Mouse (Mus musculus): ENCODE measurements at regions not wholly inside any gene's neighbourhood (a gene's known extent, or its start where the extent isn't known, plus 50 kb on each side); places are given as distances from the start of the nearest gene placed in this dataset.

DNA sequence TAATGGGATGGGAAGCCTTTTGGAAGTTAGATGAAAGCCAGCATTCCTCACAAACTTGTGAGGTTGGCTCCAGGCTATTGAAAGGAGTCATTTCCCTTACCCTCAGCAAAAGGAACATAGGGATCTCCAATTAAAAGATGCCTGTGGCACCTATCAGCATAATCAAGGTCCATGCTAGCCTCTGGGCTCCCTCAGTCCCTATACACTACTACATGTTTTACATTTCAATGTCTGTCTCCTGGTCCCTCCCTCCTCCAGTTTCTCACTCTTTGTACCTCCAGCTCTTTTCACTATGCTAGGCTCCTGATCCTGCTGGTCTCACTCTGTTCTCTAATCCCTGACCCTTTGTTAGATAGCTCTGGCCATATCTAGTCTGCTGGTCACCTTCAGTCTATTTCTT is 790.6 kb downstream of the Defb40 start:
- no peaks in the 10 kb centered on the region for H3K36me3 ChIP-seq
- no peak overlapping the region for H3K4me3 ChIP-seq
- no peaks in the 10 kb centered on the region for H3K9me3 ChIP-seq
- no peak overlapping the region for H3K27ac ChIP-seq (replicated peaks)
- H3K4me1 ChIP-seq, result no peaks in the 10 kb centered on the region
- no peak overlapping the region for H3K9ac ChIP-seq
- H3K4me2 ChIP-seq, result no peak overlapping the region
- no peaks in the 10 kb centered on the region for H3K27me3 ChIP-seq (replicated peaks)
- ATAC-seq (ENCODE audit: extremely low read depth, insufficient number of reproducible peaks, low FRiP score, low TSS enrichment), result no peak

DNA sequence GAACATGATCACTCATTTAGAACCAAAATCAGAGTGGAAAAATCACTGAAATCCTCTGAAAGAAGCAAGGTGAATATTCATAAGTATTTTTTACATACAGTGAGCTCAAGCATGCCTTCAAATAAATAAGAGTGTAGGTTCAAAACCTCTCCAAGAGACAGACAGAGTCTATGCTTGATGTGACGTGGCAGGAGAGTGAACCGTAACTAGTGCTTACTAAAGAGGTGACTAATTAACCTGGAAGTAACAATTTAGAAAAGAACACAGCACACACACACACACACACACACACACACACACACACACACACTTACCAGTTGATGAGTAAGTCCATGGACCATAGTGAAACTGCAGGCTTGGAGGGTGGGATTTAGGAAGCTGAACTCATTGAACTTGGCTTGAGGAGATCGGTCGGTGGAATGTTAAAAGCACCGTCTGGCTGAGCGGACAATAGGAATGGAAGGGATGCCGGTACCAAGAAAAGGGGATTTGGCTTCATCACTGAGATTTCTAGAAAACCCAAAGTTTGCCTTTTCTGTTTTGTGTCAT is 802.4 kb downstream of the Defb40 start:
- no peaks in the 10 kb centered on the region for H3K36me3 ChIP-seq
- H3K9ac ChIP-seq, result no peak overlapping the region
- H3K4me2 ChIP-seq, result no peak overlapping the region
- no peak for ATAC-seq (ENCODE audit: extremely low read depth, insufficient number of reproducible peaks, low FRiP score, low TSS enrichment)
- no peak overlapping the region for H3K27ac ChIP-seq (replicated peaks)
- 83% methylated on average over 7 of the region's 7 CpGs for WGBS
- no peaks in the 10 kb centered on the region for H3K9me3 ChIP-seq
- H3K27me3 ChIP-seq (replicated peaks), result no peaks in the 10 kb centered on the region
- no peaks in the 10 kb centered on the region for H3K4me1 ChIP-seq
- H3K4me3 ChIP-seq, result no peak overlapping the region

DNA sequence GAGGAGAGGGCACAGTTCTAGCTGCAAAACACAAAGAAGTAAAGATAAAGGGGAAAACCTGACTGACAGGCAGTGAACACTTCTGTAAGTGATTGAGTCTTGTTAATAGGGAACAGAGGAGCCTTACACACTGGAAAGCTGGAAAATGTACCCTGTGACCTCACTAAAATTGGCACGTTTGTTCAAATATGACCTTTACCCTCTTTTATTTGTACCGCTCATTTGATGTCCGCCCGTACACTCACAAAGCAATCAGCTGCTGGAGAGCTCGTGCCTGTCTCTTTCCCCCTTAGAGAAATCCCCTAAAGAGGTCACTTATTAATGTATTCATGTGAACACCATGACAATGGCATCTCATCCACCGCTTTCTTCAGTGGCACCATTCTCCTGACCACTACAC is 819.4 kb downstream of the Defb40 start:
- no peak overlapping the region for H3K9ac ChIP-seq
- no peak overlapping the region for H3K27ac ChIP-seq (replicated peaks)
- no peak overlapping the region for H3K4me3 ChIP-seq
- ATAC-seq (ENCODE audit: extremely low read depth, insufficient number of reproducible peaks, low FRiP score, low TSS enrichment), result no peak
- no peak overlapping the region for H3K4me2 ChIP-seq
- no peaks in the 10 kb centered on the region for H3K27me3 ChIP-seq (replicated peaks)
- no peaks in the 10 kb centered on the region for H3K36me3 ChIP-seq
- no peaks in the 10 kb centered on the region for H3K4me1 ChIP-seq
- WGBS, result 65% methylated on average over 6 of the region's 6 CpGs
- no peaks in the 10 kb centered on the region for H3K9me3 ChIP-seq

DNA sequence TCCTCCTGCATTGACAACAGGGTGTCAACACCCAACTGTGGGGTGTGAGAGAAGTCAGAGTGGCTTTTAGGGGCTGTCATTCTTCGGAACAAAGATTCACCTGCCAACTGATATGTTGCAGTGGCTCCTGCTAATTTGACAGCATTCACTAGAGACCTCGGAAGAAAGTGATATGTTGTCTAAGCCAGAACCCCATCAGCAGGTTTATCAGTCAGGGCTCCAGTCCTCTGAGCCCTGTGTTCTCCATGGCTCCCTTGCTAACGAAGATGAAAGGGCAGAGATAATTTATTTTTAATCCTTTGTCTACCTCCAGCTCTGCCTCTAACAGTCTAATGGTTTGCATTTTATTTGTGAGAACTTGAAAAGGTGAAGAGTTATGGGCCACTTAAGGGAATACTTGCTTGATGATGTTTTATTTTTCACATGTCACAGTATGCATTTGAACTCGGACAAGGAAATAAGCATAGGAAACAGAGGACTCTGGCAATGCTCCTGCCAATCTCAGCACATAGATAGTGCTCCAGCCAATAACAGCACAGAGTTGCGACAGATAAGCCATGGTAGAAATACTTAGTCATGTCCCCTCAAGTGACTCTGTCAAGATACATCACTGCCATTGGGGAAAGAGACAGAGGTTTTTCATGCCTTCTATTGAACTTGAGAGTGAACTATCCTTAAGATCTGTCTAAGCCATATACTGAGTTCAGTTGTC is 862.6 kb downstream of the Defb40 start:
- peak overlapping the region; percentile 38 for H3K27ac ChIP-seq (replicated peaks)
- no peak overlapping the region for H3K4me2 ChIP-seq
- peak; percentile 46; the same call in 1 of the 2 replicates for ATAC-seq (ENCODE audit: extremely low read depth, insufficient number of reproducible peaks, low FRiP score, low TSS enrichment)
- no peaks in the 10 kb centered on the region for H3K36me3 ChIP-seq
- 22% methylated on average over 5 of the region's 5 CpGs for WGBS
- no peak overlapping the region for H3K9ac ChIP-seq
- H3K27me3 ChIP-seq (replicated peaks), result no peaks in the 10 kb centered on the region
- H3K9me3 ChIP-seq, result no peaks in the 10 kb centered on the region
- peaks cover 15% of the 10 kb centered on the region for H3K4me1 ChIP-seq
- no peak overlapping the region for H3K4me3 ChIP-seq

DNA sequence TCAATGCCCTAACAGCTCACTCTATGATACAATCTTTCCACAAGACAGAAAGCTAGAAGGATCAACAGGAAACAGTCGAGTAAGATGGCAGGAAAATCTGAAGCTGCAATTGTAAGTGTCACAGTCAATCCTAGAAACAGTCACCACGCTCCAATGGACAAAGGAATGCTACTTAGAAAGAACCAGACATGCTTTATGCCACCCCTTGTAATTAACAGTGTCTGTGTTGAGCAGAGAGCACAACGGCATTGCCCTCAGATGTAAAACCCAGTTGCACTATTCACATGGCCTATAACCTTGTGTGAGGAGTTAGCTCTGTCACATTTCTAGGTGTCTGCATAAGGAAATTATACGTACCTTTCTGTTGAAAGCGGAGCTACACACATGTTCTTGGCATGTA is 864.8 kb downstream of the Defb40 start:
- no peak overlapping the region for H3K4me2 ChIP-seq
- 72% methylated on average over 5 of the region's 5 CpGs for WGBS
- H3K9me3 ChIP-seq, result no peaks in the 10 kb centered on the region
- no peak overlapping the region for H3K27ac ChIP-seq (replicated peaks)
- no peak overlapping the region for H3K4me3 ChIP-seq
- peaks cover 15% of the 10 kb centered on the region for H3K4me1 ChIP-seq
- H3K36me3 ChIP-seq, result no peaks in the 10 kb centered on the region
- H3K9ac ChIP-seq, result no peak overlapping the region
- ATAC-seq (ENCODE audit: extremely low read depth, insufficient number of reproducible peaks, low FRiP score, low TSS enrichment), result no peak
- H3K27me3 ChIP-seq (replicated peaks), result no peaks in the 10 kb centered on the region

DNA sequence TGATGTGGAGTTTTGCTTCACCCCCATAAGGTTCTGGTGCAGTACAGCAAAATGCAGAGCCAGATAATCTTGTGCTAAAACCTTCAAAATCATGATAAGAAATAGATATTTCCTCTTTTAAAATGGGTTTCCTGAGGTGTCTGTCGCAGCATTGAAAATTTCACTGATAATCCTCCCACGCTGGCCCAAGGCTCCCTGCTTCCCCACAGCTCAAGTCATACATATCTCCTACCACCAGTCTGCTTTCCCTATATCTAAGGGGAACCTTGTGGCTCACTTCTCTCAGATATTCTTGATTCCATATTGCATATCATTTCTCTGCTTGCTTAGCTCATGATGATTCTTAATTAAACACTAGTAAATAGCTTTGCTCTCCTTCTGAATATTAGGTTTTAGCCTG is 868.6 kb downstream of the Defb40 start:
- no peak overlapping the region for H3K4me3 ChIP-seq
- H3K9ac ChIP-seq, result no peak overlapping the region
- H3K27me3 ChIP-seq (replicated peaks), result no peaks in the 10 kb centered on the region
- H3K9me3 ChIP-seq, result no peaks in the 10 kb centered on the region
- WGBS, result 39% methylated on average over 2 of the region's 2 CpGs
- H3K36me3 ChIP-seq, result no peaks in the 10 kb centered on the region
- 0 out of 2 replicates have a peak, but pooled peaks cover 2% of the 10 kb centered on the region for H3K4me1 ChIP-seq
- no peak overlapping the region for H3K4me2 ChIP-seq
- no peak for ATAC-seq (ENCODE audit: extremely low read depth, insufficient number of reproducible peaks, low FRiP score, low TSS enrichment)
- H3K27ac ChIP-seq (replicated peaks), result no peak overlapping the region

DNA sequence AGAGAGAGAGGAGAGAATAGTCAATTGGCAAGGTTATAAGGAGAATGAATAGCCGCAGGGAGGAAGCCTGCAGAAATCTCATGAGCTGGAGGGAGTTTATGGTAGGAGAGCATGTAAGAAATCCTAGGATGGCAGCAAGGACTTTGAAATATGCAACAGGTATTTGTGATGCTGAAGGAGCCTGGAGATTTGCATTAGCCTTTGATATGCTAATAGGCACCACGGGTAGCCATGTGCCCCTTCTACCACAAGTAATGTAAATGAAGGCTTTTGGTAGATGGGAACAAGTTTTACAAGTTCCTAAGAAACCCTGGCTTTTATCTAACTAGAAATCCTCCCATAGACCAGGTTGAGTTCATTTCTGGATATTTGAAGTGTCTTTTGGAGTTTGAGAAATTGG is 871.2 kb downstream of the Defb40 start:
- no peak overlapping the region for H3K9ac ChIP-seq
- H3K4me2 ChIP-seq, result no peak overlapping the region
- H3K36me3 ChIP-seq, result no peaks in the 10 kb centered on the region
- H3K27me3 ChIP-seq (replicated peaks), result no peaks in the 10 kb centered on the region
- H3K4me1 ChIP-seq, result peaks cover 2% of the 10 kb centered on the region; the same call in 1 of the 2 replicates
- H3K27ac ChIP-seq (replicated peaks), result no peak overlapping the region
- H3K4me3 ChIP-seq, result no peak overlapping the region
- no peaks in the 10 kb centered on the region for H3K9me3 ChIP-seq
- ATAC-seq (ENCODE audit: extremely low read depth, insufficient number of reproducible peaks, low FRiP score, low TSS enrichment), result no peak
- WGBS, result 43% methylated on average over 2 of the region's 2 CpGs

DNA sequence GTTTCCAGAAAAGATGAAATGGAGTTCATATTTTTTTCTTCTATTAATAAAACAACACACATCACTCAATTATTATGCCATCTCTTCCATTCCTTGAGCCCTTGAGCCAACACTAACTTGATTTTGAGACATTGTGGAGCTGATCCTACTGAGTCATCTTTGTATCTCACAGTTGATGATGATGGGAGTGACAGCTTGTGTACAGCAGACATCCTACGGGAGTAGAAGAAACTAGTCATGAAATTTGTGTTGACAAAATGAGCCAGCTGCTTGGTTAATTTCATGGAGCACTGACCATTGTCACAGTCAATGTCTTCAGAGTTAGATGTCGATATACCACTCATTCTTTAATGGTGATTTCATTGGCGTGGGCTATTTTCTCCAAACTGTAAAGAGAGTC is 912.6 kb downstream of the Defb40 start:
- Histone ChIP-seq H3K27me3 (replicated peaks) (no peaks in the 10 kb centered on the region), H3K4me2 (no peak overlapping the region), H3K27ac (replicated peaks) (no peak overlapping the region), H3K9me3 (no peaks in the 10 kb centered on the region), H3K36me3 (no peaks in the 10 kb centered on the region), H3K4me1 (no peaks in the 10 kb centered on the region), H3K4me3 (no peak overlapping the region), H3K9ac (no peak overlapping the region)
- 65% methylated on average over 3 of the region's 3 CpGs for WGBS
- ATAC-seq (ENCODE audit: extremely low read depth, insufficient number of reproducible peaks, low FRiP score, low TSS enrichment), result no peak

DNA sequence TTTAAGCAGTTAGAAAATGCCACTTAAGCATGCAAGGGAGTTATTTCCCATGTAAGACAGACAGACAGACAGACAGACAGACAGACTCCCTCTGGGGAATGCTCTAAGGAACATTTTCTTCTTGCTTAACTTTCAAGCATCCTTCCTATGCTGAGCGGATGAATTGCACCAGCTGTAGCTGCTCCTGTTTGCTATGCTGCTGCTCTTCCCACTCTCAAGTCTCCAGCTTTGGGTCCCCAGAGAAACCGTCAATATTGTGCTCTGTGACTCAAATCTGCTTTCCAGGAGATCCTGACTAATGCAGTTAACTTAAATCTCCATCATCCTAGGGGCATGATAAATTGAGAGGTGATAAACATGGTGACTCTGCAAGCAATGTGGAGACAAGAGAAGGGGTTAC is 918.5 kb downstream of the Defb40 start:
- no peak overlapping the region for H3K4me3 ChIP-seq
- H3K27ac ChIP-seq (replicated peaks), result no peak overlapping the region
- H3K27me3 ChIP-seq (replicated peaks), result no peaks in the 10 kb centered on the region
- H3K4me1 ChIP-seq, result no peaks in the 10 kb centered on the region
- no peak overlapping the region for H3K9ac ChIP-seq
- ATAC-seq (ENCODE audit: extremely low read depth, insufficient number of reproducible peaks, low FRiP score, low TSS enrichment), result no peak
- 59% methylated on average over 2 of the region's 2 CpGs for WGBS
- H3K36me3 ChIP-seq, result no peaks in the 10 kb centered on the region
- H3K4me2 ChIP-seq, result no peak overlapping the region
- no peaks in the 10 kb centered on the region for H3K9me3 ChIP-seq

DNA sequence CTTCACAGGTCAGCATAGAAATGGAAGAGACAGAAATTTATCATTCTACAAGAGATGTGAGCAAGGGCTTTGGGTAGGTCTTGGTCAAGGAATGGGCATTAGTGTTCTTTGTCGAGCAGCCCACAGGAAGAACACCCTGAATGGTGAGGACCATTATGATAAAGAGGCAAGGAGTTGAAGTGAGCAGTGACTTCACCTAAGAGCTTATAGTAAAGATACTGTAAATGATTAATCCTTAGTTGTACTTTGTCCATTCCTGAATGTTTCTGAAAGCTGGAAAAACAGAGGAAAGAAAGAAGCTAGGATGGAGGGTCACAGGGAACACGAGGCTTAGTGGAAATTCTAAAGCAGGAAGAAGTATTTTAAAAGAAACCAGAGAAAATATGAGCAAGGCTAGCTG is 956.9 kb downstream of the Defb40 start:
- ATAC-seq (ENCODE audit: extremely low read depth, insufficient number of reproducible peaks, low FRiP score, low TSS enrichment), result no peak
- Histone ChIP-seq H3K4me2 (no peak overlapping the region), H3K36me3 (no peaks in the 10 kb centered on the region), H3K4me1 (no peaks in the 10 kb centered on the region), H3K4me3 (no peak overlapping the region), H3K9ac (no peak overlapping the region), H3K9me3 (no peaks in the 10 kb centered on the region), H3K27ac (replicated peaks) (no peak overlapping the region), H3K27me3 (replicated peaks) (no peaks in the 10 kb centered on the region)
- 50% methylated on average over 2 of the region's 2 CpGs for WGBS

DNA sequence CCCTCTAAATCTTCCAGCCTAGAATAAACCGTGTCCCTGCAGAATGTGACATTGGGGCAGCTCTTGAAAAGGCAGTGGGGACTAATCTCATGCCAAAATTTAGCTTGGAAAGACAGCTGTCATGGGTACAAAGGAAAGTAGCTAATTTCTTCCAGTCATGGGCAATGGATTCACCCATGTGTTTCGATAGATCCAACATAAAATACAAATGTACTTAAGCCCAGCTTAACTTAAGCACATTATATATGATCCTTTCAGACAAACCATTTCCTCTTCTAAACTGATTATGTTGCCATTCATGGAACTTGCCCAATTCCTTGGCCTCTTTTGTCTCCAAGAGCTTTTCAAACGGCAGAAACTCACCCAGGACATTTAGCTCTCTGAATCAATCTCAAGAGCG is 970.5 kb downstream of the Defb40 start:
- Histone ChIP-seq H3K4me1 (no peaks in the 10 kb centered on the region), H3K9me3 (no peaks in the 10 kb centered on the region), H3K9ac (no peak overlapping the region), H3K27ac (replicated peaks) (no peak overlapping the region), H3K4me3 (no peak overlapping the region), H3K36me3 (no peaks in the 10 kb centered on the region), H3K27me3 (replicated peaks) (no peaks in the 10 kb centered on the region), H3K4me2 (no peak overlapping the region)
- ATAC-seq (ENCODE audit: extremely low read depth, insufficient number of reproducible peaks, low FRiP score, low TSS enrichment), result no peak
- WGBS, result 72% methylated on average over 4 of the region's 4 CpGs

DNA sequence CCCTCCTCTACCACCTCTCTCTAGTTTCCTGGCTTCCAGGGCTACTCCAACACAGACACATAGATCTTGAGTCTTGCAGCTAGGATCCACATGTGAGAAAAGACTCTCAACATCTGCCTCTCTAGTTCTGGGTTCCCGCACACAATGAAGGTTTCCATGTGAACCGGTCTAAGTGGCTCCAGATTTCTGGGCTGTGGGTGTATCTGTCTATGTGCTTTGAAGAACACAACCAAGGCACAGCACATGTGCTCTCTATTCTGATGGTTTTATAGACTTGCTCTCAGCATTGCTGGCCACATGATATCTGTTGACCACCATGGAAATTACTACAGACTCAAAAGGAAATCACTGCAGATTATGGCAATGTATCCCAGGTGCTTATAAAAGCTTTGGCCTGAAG is 972.4 kb downstream of the Defb40 start:
- no peak for ATAC-seq (ENCODE audit: extremely low read depth, insufficient number of reproducible peaks, low FRiP score, low TSS enrichment)
- H3K9me3 ChIP-seq, result no peaks in the 10 kb centered on the region
- H3K27me3 ChIP-seq (replicated peaks), result no peaks in the 10 kb centered on the region
- no peak overlapping the region for H3K9ac ChIP-seq
- no peak overlapping the region for H3K4me3 ChIP-seq
- H3K27ac ChIP-seq (replicated peaks), result no peak overlapping the region
- no peaks in the 10 kb centered on the region for H3K36me3 ChIP-seq
- no peak overlapping the region for H3K4me2 ChIP-seq
- H3K4me1 ChIP-seq, result no peaks in the 10 kb centered on the region
- WGBS, result 73% methylated on average over 2 of the region's 2 CpGs
